Mouse (Mus musculus) lung, adult 18-20 months (tissue): ENCODE data around the gene Zfp652.
A peak's percentile ranks its signal among the peaks of the same experiment; 100 is the strongest.

ENCODE experiments used
- DNase-seq, 2 experiments: peaks; one replicate each; pipeline ENCODE4 v3.0.0; 2022; ENCODE audit warnings: mixed read lengths in 2 of 2

Gene Zfp652

DNA sequence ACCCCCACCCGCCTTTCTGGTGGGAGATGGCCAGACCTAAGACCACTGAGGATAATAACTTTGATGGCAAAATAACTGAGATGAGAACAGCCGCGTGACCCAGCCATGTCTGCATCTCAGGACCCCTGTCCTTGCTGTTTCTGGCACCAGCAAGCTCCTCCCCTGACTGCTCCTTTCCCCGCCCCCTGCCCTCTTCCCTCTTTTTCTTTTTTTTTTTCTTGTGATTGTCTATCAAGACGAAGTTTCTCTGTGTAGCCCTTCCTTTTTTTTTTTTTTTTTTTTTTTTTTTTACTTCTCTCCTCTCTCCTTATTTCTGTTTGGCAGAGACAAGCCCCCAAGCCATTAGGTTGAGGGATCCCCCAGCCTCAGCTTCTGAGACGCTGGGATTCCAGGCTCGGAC lies 98.4 kb downstream of the Zfp652 start:
- DNase-seq: no peak

DNA sequence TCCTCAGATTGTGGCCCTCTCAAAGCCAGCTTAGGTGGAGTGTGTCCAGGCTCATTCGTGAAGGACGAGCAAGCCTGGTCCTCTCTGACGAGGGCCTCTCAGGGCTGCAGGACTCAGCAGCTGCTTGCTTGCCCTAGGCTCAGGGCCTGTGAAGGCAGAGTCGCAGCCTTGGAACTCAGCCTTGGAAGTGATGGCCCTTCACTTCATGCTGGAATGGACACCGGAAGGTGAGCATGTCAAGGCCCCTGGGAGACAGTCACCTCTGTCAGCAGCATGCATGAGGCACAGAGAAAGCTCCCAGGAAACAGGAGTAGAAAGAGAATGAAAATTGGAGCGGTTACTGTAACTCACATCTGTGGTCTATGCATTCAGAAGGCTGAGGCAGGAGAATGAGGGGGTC lies 99.3 kb downstream of the Zfp652 start:
- no peak for DNase-seq

DNA sequence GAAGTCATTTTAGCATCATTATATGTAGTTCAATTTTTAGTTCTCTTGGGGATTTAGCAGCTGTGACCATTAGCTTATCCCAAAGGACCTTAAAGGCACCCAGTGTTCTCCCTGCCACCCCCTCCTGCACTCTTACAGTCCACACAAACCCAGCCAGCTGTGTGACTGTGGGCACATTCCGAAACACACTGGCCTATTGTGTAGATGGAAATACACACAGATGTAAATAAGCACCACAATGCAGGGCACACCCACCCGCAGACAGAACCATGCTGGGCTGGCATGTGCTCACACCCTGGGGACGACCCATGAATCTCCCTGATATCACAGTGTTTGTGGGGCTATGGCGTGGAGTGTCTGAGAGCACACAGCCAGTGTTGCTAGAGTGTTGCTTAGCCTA lies 99.8 kb downstream of the Zfp652 start:
- DNase-seq: no peak

DNA sequence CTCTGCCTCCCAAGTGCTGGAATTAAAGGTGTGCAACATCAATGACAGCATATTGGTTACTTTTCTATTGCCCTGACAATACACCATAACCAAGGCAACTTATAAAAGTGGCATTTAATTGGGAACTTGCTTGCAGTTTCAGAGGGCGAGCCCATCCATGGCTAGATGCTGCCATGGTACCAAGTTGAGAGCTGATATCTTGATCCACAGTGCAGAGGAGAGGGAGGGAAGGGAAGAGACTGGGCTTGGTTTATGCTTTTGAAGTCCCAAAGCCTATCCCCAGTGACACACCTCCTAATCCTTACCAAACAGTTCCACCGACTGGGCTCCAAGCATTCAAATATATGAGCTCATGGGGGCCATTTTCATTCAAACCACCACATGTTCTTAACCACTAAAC lies 101.6 kb downstream of the Zfp652 start:
- DNase-seq: no peak

DNA sequence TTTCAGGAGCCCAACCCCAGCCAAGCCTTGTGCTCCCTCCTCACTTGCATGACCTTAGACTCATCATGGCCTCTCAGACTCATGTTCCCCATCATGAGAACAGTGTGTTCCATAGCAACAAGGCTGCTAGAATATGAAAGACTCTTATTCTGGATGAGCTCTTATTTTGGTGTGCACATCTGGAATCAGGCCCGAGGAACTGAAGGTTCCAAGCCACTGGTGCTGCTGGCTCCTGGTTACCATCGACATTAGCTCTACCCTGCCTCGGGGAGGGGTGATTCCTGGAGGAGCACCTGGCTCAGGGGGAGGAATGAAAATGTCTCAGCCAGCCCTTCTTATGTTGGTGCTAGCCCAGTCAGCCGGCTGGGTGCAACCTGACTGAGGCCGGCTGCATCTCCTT lies 102.4 kb downstream of the Zfp652 start:
- DNase-seq: no peak

DNA sequence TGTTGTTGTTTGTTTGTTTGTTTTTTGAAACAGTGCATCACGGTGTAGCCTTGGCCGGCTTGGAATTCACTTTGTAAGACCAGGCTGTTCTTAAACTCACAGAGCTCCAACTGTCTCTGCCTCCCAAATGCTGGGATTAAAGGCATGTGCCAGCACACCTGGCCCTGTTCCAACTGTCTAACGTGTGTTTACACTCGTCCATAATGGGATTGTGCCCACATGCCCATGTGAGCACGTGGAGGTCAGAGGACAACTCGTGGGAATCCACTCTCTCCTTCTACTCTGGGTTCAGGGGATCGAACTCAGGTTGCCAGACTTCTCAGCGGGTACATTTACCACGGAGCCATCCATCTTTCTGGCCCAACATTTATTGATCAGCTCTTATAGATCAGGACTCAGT lies 102.9 kb downstream of the Zfp652 start:
- DNase-seq: no peak

DNA sequence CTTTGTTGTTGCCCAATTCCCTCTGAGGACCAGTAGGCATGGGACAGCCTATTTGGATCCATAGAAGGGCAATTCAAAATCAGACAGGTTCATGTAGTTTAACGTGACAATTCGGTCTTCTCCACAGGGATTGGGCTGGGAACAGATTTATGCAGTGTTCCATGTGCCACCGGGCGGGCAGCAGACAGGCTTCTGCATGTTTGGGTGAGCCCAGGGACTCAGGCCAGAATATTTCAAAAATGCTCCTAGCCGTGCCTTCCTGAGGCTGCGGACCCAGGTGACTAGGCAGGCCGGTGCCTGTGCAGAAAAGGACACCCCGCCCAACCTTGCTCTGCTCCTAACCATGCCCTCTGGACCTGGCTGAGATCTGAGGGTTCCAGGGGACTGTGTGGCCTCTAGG lies 106.7 kb downstream of the Zfp652 start:
- peak in 1 of 2 experiments; percentile 39 for DNase-seq

DNA sequence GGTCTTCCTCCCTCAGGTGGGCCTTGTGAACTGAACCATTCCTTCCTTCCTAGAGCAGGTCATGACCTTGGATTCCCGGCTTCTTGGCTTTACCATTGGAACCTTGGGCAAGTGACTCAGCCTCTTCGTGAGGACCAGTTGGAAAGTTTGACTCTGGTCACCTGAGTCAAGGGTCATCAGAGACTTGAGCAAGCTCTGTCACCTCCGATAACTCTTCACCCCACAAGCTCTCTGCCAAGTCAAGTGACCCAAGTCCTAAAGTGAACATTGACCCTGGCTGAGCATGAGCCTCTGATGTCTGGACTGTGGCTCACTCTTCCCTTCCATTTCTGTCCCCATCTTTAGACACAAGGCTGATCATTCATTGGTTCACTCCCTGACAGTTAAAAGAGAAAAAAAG lies 109.0 kb downstream of the Zfp652 start:
- no peak for DNase-seq

DNA sequence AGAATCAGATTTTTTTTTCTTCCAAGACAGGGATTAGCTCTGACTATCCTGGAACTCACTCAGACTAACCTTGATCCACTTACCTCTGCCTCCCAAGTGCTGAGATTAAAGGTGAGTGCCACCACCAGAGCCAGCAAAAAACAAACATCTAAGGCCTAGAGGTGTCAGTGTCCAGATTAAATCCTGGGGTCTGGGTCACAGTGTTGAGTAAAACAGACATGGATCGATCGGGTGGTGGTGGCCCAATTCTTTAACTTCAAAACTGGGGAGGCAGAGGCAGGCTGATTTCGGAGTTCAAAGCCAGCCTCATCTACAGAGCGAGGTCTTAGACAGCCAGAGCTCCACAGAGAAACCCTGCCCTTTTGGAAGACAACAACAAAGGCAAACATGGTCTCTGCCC lies 110.0 kb downstream of the Zfp652 start:
- DNase-seq: no peak

DNA sequence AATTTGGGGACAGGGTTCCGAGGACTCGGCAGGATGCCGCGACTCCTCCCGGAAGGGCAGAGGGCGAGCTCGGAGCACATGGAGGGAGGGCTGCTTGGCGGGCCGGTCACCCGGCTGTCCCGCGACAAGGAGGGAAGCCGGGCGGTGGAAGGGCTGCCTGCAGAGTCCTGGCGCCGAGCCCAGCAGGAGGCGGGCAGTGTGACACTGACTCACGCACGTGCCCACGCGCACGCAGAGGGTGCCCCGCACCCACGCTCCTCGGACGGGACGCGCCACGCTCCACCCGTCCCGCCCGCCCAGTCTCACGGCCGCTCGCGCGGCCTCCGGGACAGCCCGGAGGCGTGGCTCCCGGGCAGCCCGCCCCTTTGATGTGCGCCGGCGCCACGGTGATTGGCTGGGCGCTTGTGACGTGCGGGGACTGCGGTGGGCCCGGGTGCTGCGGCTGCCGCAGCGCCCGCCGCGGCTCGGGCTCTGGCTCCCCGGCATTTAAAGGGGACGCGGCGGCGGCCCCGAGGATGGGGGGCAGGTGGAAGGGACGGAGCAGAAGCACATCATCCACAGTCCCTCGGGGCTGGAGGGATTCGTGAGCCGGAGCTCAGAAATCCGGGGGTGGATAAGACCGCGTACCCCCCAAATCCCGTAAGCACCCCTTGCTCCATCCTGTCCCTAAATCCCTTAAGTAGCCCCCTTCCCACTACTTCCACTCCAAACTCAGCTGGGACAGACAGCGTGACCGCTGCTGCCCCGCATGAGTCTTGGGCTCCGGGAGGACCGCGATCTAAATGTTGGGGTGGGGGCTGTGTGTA lies 111.8 kb downstream of the Zfp652 start, which contains the start of gene Phospho1:
Gene Phospho1, plus strand, starts transcription at position 429 of the 806 bp plus-strand sequence.
- DNase-seq: peak; percentile 91 to 94

DNA sequence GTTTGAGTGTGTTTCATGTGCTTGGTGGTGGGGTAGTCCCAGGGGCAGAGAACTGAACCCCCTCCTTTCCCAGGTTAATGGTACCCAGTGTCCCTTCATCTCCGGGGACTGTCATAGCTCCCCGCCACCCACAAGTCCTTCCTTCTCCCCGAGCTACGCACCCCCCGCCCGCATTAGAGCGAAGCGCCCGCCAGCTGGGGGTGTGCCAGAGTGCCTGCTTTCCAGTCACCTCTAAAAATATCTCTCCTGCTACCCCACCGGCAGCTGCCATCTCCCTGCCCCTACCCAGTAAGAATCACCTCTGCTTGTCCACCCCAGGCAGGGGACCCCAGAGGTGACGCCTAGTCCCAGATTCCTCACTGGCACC lies 112.4 kb downstream of the Zfp652 start:
- DNase-seq: peak; percentile 58 to 66

DNA sequence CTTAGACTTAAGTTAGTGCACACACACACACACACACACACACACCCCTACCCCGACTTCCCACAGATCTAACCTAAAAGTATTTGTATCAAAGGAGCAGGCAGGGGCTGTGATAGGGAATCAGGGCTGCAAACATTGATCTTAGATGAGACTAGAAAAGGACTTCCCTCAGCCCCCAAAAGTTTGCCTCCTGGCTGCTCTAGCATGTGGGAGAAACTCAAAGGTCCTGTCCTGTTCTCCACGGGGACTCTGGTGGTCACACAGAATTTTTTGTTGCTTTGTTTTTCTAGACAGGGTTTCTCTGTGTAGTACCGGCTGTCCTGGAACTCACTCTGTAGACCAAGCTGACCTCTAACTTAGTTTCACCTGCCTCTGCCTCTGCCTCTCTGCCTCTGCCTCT lies 113.2 kb downstream of the Zfp652 start:
- no peak for DNase-seq

DNA sequence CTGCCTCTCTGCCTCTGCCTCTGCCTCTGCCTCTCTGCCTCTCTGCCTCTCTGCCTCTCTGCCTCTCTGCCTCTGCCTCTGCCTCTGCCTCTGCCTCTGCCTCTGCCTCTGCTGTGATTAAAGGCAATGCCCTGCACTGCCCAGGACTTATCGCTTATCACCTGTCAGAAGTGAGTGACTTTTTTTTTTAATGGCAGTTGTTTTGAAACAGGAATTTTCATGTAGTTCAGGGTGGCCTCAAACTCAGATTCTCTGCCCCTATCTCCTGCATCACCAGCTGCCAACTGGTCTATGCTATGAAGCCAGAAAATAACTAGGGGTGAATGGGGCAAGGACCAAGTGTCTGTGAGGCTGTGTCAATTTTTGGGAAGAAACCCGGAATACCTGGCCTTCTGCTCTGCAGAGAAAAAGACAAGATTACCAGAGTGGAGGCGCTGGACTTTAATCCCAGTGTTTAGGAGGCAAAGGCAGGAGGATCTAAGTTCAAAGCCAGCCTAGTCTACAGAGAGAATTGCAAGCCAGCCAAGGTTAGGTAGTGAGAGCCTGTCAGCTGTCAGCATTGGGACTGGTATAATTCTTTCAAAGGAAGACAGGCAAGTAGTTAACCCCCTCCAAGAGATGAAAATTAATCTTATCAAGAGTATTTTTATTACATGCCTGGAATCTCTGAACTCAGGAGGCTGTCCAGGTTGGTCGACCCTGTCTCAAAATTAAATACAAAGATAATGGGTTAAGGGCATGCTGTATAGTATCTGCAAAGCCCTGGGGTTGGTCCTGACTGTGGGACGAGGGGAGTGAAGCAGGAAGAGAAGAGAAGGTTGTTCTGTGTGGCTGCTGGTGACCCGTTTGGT lies 114.1 kb downstream of the Zfp652 start:
- DNase-seq: no peak

DNA sequence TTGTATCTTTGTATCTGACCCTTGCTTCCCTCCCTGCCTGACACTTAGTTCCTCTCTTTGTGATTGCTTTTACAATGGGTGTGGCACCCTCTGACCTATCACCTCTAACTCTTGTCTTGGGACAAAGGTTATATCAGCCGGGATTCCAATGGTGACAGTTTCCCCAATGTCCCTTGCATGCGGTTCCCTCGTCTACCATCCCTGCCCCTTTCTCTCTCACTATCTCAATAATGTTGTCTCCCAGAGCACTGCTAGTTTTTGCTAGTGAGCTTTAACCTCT lies 114.6 kb downstream of the Zfp652 start:
- DNase-seq: no peak

DNA sequence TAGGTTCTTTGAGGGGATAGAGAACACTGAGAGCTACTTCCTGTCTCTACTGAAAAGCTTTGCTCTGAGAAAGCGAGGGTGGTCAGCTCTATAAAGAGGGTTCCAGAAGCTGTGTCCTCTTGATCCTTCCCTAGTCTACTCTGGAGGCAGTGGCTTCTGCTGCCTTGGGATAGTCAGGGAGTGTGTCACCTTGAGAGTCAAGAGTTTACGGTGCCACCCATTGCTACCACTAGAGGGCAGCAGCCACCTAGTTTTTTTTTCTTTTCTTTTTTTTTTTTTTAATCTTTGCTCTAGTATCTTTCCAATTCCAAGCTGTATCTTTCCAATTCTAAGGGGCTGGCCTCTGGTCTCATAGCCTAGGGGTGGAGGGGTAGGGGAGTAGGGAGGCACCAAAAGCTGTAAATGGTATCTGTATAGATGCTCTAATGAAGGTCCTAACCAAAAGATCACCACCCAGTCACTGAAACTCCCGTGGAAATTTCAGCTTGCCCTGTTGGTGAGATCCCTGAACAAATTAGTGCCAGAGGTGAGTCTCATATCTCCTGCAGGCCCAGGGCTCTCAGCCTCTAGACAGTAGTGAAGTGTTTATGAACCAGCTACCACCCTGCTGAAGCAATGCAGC lies 115.1 kb downstream of the Zfp652 start:
- DNase-seq: peak; percentile 76 to 79

DNA sequence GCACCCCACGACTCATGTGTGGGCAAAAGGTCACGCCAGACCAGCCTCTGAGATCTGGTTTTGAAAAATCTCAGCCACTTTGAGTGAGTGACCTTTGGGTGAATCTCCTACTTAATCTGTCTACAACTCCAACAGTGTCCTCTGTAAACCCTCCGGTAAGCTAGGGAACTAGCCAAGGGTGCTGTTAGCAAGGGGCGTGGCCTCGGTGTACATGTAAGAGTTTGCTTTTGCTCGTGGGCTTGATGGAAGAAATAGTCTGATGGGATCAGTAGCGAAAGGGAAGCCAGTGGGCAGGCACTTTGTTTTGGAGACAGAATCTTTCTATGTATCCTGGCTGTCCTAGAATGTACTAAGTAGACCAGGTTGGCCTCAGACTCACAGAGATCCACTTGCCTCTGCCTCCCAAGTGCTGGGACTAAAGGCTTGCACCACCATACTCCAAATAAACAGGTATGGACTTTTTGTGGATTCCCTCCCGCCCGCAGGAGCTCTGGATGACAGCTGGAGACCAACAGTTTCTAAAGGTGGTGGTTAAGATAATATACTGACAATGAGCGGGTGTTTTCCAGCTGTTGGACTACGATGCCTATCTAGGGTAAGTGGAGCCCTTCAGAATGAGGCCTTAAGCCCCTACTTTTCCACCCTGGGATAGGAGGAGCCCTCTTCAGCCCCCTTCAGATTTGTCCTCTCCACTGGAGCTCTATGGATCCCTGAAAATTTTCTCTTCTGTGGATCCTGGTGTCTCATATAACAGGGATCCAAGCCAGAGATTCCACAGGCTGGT lies 115.9 kb downstream of the Zfp652 start:
- no peak for DNase-seq

DNA sequence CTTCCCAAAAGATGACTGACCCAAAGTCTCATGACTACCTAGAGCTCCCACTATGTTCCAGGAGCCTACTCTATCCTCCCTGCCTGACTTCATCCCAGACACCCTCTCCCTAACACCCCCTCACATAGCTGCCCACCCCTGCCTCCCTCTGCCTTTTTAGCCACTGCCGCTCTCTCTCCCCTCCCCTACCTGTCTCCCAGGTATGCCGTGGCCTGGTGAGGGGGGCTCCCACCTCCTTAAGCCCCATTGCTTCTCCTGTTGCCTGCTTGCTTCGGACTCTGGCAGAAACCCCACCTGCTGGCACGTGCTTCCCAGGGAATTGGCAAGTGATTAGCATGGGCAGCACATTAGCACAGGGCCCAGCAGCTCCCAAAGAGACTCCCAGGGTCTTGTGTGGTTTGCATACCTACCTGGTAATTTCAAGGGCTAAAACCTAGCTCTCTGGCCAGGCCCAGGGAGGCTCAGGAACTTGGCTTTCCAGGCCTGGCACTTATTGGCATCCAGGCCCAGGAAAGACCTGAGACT lies 117.1 kb downstream of the Zfp652 start:
- DNase-seq: no peak

DNA sequence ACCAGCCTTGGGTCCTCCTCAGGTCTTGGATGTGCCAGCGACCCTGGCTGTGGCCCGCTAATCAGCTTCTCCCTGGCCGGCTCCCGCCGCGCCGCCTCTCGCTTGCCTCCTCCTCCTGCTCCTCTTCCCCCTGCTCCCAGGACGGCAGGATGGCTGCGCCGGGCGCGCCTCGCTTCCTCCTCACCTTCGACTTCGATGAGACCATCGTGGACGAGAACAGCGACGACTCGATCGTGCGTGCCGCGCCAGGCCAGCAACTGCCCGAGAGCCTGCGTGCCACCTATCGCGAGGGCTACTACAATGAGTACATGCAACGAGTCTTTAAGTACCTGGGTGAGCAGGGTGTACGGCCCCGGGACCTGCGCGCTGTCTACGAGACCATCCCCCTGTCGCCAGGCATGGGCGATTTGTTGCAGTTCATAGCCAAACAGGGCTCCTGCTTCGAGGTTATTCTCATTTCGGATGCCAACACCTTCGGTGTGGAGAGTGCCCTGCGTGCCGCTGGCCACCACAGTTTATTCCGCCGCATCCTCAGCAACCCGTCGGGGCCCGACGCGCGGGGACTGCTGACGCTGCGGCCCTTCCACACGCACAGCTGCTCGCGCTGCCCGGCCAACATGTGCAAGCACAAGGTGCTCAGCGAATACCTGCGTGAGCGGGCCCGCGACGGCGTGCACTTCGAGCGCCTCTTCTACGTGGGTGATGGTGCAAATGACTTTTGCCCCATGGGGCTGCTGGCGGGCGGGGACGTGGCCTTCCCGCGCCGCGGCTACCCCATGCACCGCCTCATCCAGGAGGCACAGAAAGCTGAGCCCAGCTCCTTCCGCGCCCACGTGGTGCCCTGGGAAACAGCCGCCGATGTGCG lies 118.2 kb downstream of the Zfp652 start:
- no peak for DNase-seq

DNA sequence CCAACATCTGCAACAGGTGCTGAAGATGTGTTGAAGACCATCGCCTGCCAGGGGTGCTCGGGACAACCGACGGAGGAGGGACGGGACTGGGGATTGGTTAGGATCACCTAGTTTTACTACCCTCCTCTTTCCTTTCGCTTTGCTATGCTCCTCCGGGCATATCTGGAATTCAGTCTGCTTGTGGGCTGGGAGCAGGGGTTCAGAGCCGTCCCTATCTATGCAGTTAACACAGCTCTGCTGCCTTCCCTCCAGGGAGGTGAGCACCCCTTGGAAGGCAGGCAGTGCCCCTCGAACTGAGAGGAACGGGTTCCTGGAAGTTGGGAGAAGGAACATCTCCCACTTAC lies 118.8 kb downstream of the Zfp652 start:
- no peak for DNase-seq

DNA sequence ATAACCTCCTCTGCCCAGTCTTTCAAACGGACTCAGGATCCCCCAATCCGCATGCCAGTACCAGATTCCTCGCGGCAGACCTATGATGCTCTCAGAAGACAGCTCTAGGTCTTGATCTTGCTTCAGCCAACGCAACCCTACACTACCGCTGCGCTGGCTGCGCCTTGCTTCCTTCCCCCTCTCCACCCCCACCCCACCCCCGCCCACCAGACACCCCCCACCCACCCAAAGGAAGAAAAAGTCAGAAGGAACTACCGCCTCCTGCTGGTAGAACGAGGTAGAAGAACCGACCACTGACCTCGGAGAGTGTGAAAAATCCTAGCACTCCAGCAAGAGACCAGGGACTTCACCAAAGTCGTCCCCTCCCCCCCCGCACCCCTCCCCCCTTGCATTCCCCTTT lies 119.2 kb downstream of the Zfp652 start:
- DNase-seq: no peak

DNA sequence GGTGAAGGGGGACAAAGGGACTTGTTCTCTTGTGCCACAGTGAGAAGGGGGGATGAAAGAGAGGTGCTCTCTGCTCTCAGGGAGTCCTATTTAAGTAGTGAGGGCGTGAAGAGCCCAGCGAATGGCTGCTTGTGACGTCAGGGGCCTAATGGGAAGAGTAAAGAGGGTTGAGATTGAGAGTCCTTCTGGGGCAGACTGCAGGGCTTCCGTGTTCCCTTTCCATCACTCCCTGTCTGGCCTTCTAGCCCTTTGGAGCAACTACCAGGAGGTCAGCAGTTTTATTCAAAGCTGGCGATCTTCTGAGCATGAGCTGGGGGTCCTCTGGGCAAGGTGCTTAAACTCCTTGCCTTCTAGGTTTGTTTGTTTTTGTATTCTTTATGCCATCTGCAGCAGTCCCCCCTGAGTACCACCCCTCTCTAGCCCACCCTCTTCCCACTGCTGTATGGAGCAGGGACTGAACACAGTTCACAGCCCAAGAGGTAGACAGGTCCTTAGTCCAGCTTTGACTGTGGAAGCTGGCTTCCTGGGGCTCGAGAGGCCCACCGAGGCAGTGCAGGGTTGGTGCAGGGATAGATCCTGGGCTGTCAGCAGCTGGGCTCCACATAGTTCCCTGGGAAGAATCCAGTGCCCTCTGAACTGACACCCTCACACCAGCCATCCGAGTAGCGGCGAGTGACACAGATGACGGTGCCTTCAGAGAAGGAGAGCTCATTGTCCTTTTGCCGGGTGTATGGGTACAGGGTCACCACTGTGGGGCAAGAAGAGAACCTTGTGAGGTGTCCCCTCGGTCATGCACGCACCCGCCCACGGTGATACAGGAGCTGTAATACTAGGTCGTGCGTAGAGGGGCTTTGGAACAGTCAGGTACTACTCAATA lies 119.9 kb downstream of the Zfp652 start:
- no peak for DNase-seq
